Comparison of ENCODE assay signal across 9 mouse cellular contexts in genomic region chr5:19907381-19907982, GRCm38 (mm10).
DNase-seq lines count a peak whose midpoint lies in the region; ATAC-seq lines count a peak whose summit lies in the region.
"Had no signal": no experiment of that assay in that cellular context is flagged by ENCODE, and none has a peak within 500 bp of the region (broad histone marks: within the 10 kb centered on the region; RNA-seq: fewer than 3 reads in every experiment).

No protein-coding gene starts in this region.

- peak overlapping the region; percentile 45 for H3K4me3 ChIP-seq in heart, embryonic 12.5 days

- no peak for DNase-seq in heart, adult 8-10 months (ENCODE audit: low spot score)
- peak; percentile 13 for DNase-seq in WW6 (ENCODE audit: low read depth, low spot score)
- peak; percentile 14 for DNase-seq in forelimb bud, embryonic 11.5 days (ENCODE audit: low read depth, low spot score)
- peak; percentile 23 for DNase-seq in mesoderm, embryonic 11.5 days (ENCODE audit: low read depth, low spot score)
- DNase-seq in ovary, postnatal 36 days (ENCODE audit: low spot score): no peak
- DNase-seq in lung, postnatal 25 days (ENCODE audit: low spot score): no peak

- H3K9ac ChIP-seq in heart, embryonic 12.5 days: peak overlapping the region; percentile 21

- H3K4me1 ChIP-seq in heart, embryonic 12.5 days (replicated peaks): peaks cover 11% of the 10 kb centered on the region; the same call in 1 of the 2 replicates

- ATAC-seq in heart, embryonic 12.5 days (ENCODE audit: insufficient number of reproducible peaks, low FRiP score): no peak
- no peak for ATAC-seq in inflammation-experienced regulatory T-cells, adult 6 months

- H3K27ac ChIP-seq in heart, embryonic 12.5 days (ENCODE audit: poor library complexity, severe bottlenecking): no peak overlapping the region

- 5% methylated on average over 11 of the region's 12 CpGs for WGBS in heart, embryonic 12.5 days

- H3K4me2 ChIP-seq in heart, embryonic 12.5 days: peak overlapping the region; percentile 79

- H3K27me3 ChIP-seq in heart, embryonic 12.5 days (replicated peaks): peaks cover 14% of the 10 kb centered on the region; the same call in 1 of the 2 replicates

- H3K36me3 ChIP-seq in heart, embryonic 12.5 days: no peaks in the 10 kb centered on the region
- H3K36me3 ChIP-seq: G1E had no signal

- no peaks in the 10 kb centered on the region for H3K9me3 ChIP-seq in heart, embryonic 12.5 days (replicated peaks)
- H3K9me3 ChIP-seq: G1E had no signal

Comparison
In these comparisons a context has a peak if more than half of its experiments do, and no peak if none do; other contexts are left out.
1. DNase-seq: peak in WW6 (single experiment), forelimb bud, embryonic 11.5 days (single experiment) and mesoderm, embryonic 11.5 days (single experiment); none in heart, adult 8-10 months (single experiment), ovary, postnatal 36 days (single experiment) and lung, postnatal 25 days (single experiment).